Mouse (Mus musculus): ENCODE data around the gene Cmbl. TPM values are rescaled to one million over a fixed set of nuclear protein-coding genes. Genes with fewer than 3 reads are reported as not detected.

Cmbl gene
- polyA plus RNA-seq, 1 experiment: 6.0 TPM

- H3K27ac ChIP-seq (ENCODE audit: insufficient read depth, low read depth, low read length): no peak overlapping the region
- H3K4me1 ChIP-seq (ENCODE audit: control insufficient read depth, insufficient read depth, low read length): peaks cover 9% of the 10 kb centered on the region
- no peak for TF ChIP-seq POLR2A (IDR thresholded peaks at IDR 0.05; ENCODE audit: borderline replicate concordance, low read depth, low read length)
- no peak for TF ChIP-seq CTCF (IDR thresholded peaks at IDR 0.05; ENCODE audit: low read depth, low read length)
- H3K4me3 ChIP-seq (ENCODE audit: insufficient read depth, low read length): no peak overlapping the region
These were observed 67.3 kb downstream of the Cmbl start for GRCm38 (mm10) chr15:31632478-31632877.

- H3K4me3 ChIP-seq (ENCODE audit: insufficient read depth, low read length): no peak overlapping the region
- no peak overlapping the region for H3K27ac ChIP-seq (ENCODE audit: insufficient read depth, low read depth, low read length)
- H3K4me1 ChIP-seq (ENCODE audit: control insufficient read depth, insufficient read depth, low read length): no peaks in the 10 kb centered on the region
- TF ChIP-seq POLR2A (IDR thresholded peaks at IDR 0.05; ENCODE audit: borderline replicate concordance, low read depth, low read length) (no peak), CTCF (IDR thresholded peaks at IDR 0.05; ENCODE audit: low read depth, low read length) (no peak)
These were observed 69.4 kb downstream of the Cmbl start for GRCm38 (mm10) chr15:31634582-31634981.

GRCm38 (mm10) chr15:31636091-31636595, 71.0 kb downstream of the Cmbl start:
- Histone ChIP-seq H3K4me1 (ENCODE audit: control insufficient read depth, insufficient read depth, low read length) (no peaks in the 10 kb centered on the region), H3K4me3 (ENCODE audit: insufficient read depth, low read length) (no peak overlapping the region), H3K27ac (ENCODE audit: insufficient read depth, low read depth, low read length) (no peak overlapping the region)
- TF ChIP-seq CTCF (IDR thresholded peaks at IDR 0.05; ENCODE audit: low read depth, low read length) (no peak), POLR2A (IDR thresholded peaks at IDR 0.05; ENCODE audit: borderline replicate concordance, low read depth, low read length) (no peak)

Other genes with a start within 250 kb of the Cmbl start
- 7.8 and 9.5 TPM in 2 replicates for gene Ankrd33b, start 197.7 kb upstream of the Cmbl start, polyA plus RNA-seq (2012; ENCODE audit: insufficient read depth, insufficient read length, missing spikeins)
- gene Ropn1l, start 111.7 kb upstream of the Cmbl start, polyA plus RNA-seq (2012; ENCODE audit: insufficient read depth, insufficient read length, missing spikeins): 6.0 and 6.8 TPM in 2 replicates
- gene March6, start 34.3 kb upstream of the Cmbl start, polyA plus RNA-seq (2012; ENCODE audit: insufficient read depth, insufficient read length, missing spikeins): 40.7 and 42.2 TPM in 2 replicates
- 135 and 148 TPM in 2 replicates for gene Cct5, start 36.4 kb downstream of the Cmbl start, polyA plus RNA-seq (2012; ENCODE audit: insufficient read depth, insufficient read length, missing spikeins)
- 14.4 and 17.3 TPM in 2 replicates for gene Fam173b, start 36.5 kb downstream of the Cmbl start, polyA plus RNA-seq (2012; ENCODE audit: insufficient read depth, insufficient read length, missing spikeins)

Data from bone marrow macrophage, adult 2 months (primary cell).